Mouse (Mus musculus): Measurements from ENCODE around the gene Prps1. TPM values are rescaled to one million over a fixed set of nuclear protein-coding genes. Genes with fewer than 3 reads are reported as not detected.

Prps1 gene
- 27.6 TPM for polyA plus RNA-seq (2014; fragmentation: Illumina TruSeq; extraction: RNeasy Lipid Tissue Mini Kit (QIAGEN cat#74804); ENCODE audit: low read depth, low replicate concordance)

DNA sequence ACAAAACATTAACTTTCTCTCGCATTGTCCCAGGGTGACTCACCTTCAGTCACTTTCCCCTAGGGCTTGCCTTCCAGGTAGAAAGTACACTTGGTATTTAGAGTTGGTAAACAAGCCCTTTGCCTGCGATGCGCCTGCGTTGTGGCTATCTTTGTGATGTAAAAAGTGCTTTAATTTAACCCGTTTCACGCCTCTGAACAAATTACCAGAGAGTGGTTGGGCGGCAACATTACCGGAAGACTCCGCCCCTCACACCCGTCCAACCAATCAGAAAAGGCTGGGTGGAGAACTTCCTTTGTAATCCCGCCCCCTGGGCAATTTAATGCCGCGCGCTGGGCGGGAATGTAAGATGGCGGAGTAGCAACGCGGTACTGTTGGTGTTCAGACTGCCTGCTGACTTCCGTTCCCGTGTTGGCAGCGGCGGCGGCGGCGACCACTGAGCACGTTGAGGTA is at the start of gene Prps1:
Gene Prps1 (plus strand): TSS at position 335 of the 453 bp plus-strand sequence.

Other genes starting within 250 kb of the Prps1 start
- gene Frmpd3, start 114.3 kb upstream of the Prps1 start, polyA plus RNA-seq (2014; fragmentation: Illumina TruSeq; extraction: RNeasy Lipid Tissue Mini Kit (QIAGEN cat#74804); ENCODE audit: low read depth, low replicate concordance) = 0.13 TPM
- gene Tsc22d3, start 144.0 kb downstream of the Prps1 start, polyA plus RNA-seq (2014; fragmentation: Illumina TruSeq; extraction: RNeasy Lipid Tissue Mini Kit (QIAGEN cat#74804); ENCODE audit: low read depth, low replicate concordance) = 15.0 TPM
- 4.5 TPM for gene Mid2, start 208.0 kb downstream of the Prps1 start, polyA plus RNA-seq (2014; fragmentation: Illumina TruSeq; extraction: RNeasy Lipid Tissue Mini Kit (QIAGEN cat#74804); ENCODE audit: low read depth, low replicate concordance)